Mouse (Mus musculus) MEL (cell line): ENCODE measurements around the gene Bmp8b. TPM values are rescaled to one million over a fixed set of nuclear protein-coding genes. Genes with fewer than 3 reads are reported as not detected.

ENCODE experiments used
- DNase-seq: peaks from one replicate; pipeline ENCODE4 v3.0.0; 2011; ENCODE audit warnings: low read depth, low spot score
- H3K27ac ChIP-seq: 2 replicates; pipeline ENCODE4 v1.5.1; 2012; ENCODE audit warnings: low read depth, mild to moderate bottlenecking, control low read depth, low read length, moderate library complexity; ENCODE audit not compliant: control insufficient read depth
- H3K27me3 ChIP-seq, 2 experiments: fragments of 150-350 bp in 1 of 2; sonication (generic) in 1 of 2; 2 replicates each; pipeline ENCODE4 v1.6.1; 2012; ENCODE audit warnings: low read length in 2 of 2, mild to moderate bottlenecking in 2 of 2, improper control_type of control experiment in 1 of 2, moderate library complexity in 1 of 2; ENCODE audit not compliant: insufficient read depth in 2 of 2, control insufficient read depth in 1 of 2
- H3K36me3 ChIP-seq, 2 experiments: 2 replicates each; pipeline ENCODE4 v1.6.1; 2012 to 2014; ENCODE audit warnings: low read length in 2 of 2, improper control_type of control experiment in 1 of 2, inconsistent platforms in 1 of 2, mild to moderate bottlenecking in 1 of 2; ENCODE audit not compliant: insufficient read depth in 2 of 2, control insufficient read depth in 1 of 2
- H3K4me1 ChIP-seq, 2 experiments: fragments of 150-350 bp in 1 of 2; sonication (generic) in 1 of 2; 2 replicates each; pipeline ENCODE4 v1.6.1; 2012; ENCODE audit warnings: low read length in 2 of 2, improper control_type of control experiment in 1 of 2, mild to moderate bottlenecking in 1 of 2; ENCODE audit not compliant: insufficient read depth in 2 of 2, control insufficient read depth in 1 of 2
- H3K4me3 ChIP-seq, 2 experiments: fragments of 150-350 bp in 1 of 2; sonication (generic) in 1 of 2; 2 replicates each; pipeline ENCODE4 v1.5.1; 2012; ENCODE audit warnings: low read depth in 2 of 2, low read length in 2 of 2, mild to moderate bottlenecking in 2 of 2, moderate library complexity in 2 of 2, control low read depth in 1 of 2, improper control_type of control experiment in 1 of 2; ENCODE audit not compliant: control insufficient read depth in 1 of 2, insufficient read depth in 1 of 2
- H3K79me2 ChIP-seq: 2 replicates; pipeline ENCODE4 v1.6.1; 2012; ENCODE audit warnings: mild to moderate bottlenecking, low read length, moderate library complexity; ENCODE audit not compliant: control insufficient read depth, poor library complexity, insufficient read depth
- H3K9ac ChIP-seq: 2 replicates; pipeline ENCODE4 v1.6.1; 2012; ENCODE audit warnings: low read depth, mild to moderate bottlenecking, control low read depth, low read length, moderate library complexity; ENCODE audit not compliant: control insufficient read depth, poor library complexity, severe bottlenecking
- H3K9me3 ChIP-seq: fragments of 150-350 bp; sonication (generic); replicated peaks from 2 replicates; pipeline ENCODE4 v1.6.1; 2012; ENCODE audit warnings: mild to moderate bottlenecking, low read length, improper control_type of control experiment, moderate library complexity; ENCODE audit not compliant: insufficient read depth
- CHD1 ChIP-seq: IDR thresholded peaks from 2 replicates; pipeline ENCODE4 v1.6.1; 2012; ENCODE audit warnings: low read depth, mild to moderate bottlenecking, inconsistent platforms, low read length, improper control_type of control experiment
- CHD2 ChIP-seq: IDR thresholded peaks from 2 replicates; pipeline ENCODE4 v1.6.1; 2011; ENCODE audit warnings: low read length, improper control_type of control experiment
- E2F4 ChIP-seq: IDR thresholded peaks from 2 replicates; pipeline ENCODE4 v1.6.1; 2011; ENCODE audit warnings: low read depth, low read length, improper control_type of control experiment, borderline replicate concordance
- EP300 ChIP-seq, 2 experiments: IDR thresholded peaks; 2 replicates each; pipeline ENCODE4 v1.6.1; 2011; ENCODE audit warnings: improper control_type of control experiment in 2 of 2, low read length in 2 of 2, low read depth in 1 of 2, mild to moderate bottlenecking in 1 of 2
- GABPA ChIP-seq: IDR thresholded peaks from 2 replicates; pipeline ENCODE4 v1.6.1; 2012; ENCODE audit warnings: low read depth, mild to moderate bottlenecking, inconsistent platforms, low read length, improper control_type of control experiment, moderate library complexity
- GATA1 ChIP-seq: IDR thresholded peaks from 2 replicates; pipeline ENCODE4 v1.6.1; 2011; ENCODE audit warnings: low read depth, low read length, improper control_type of control experiment
- HCFC1 ChIP-seq: IDR thresholded peaks from 2 replicates; pipeline ENCODE4 v1.6.1; 2012; ENCODE audit warnings: low read depth, mild to moderate bottlenecking, inconsistent platforms, low read length, improper control_type of control experiment, moderate library complexity
- MAFK ChIP-seq: IDR thresholded peaks from 2 replicates; pipeline ENCODE4 v1.6.1; 2011; ENCODE audit warnings: low read depth, mild to moderate bottlenecking, low read length, improper control_type of control experiment, borderline replicate concordance
- MAX ChIP-seq: IDR thresholded peaks from 2 replicates; pipeline ENCODE4 v1.6.1; 2011; ENCODE audit warnings: low read length, improper control_type of control experiment
- MEF2A ChIP-seq: IDR thresholded peaks from 2 replicates; pipeline ENCODE4 v1.6.1; 2014; ENCODE audit warnings: low read depth, mild to moderate bottlenecking, inconsistent platforms, low read length, improper control_type of control experiment; ENCODE audit not compliant: poor library complexity, insufficient replicate concordance, severe bottlenecking; ENCODE audit errors: extremely low read depth
- MXI1 ChIP-seq: IDR thresholded peaks from 2 replicates; pipeline ENCODE4 v1.6.1; 2011; ENCODE audit warnings: mild to moderate bottlenecking, low read depth, low read length, improper control_type of control experiment
- MYB ChIP-seq: IDR thresholded peaks from 2 replicates; pipeline ENCODE4 v1.6.1; 2011; ENCODE audit warnings: mild to moderate bottlenecking, low read depth, low read length, improper control_type of control experiment
- MYC ChIP-seq: IDR thresholded peaks from 2 replicates; pipeline ENCODE4 v1.6.1; 2011; ENCODE audit warnings: low read depth, mild to moderate bottlenecking, low read length, improper control_type of control experiment, moderate library complexity
- POLR2A ChIP-seq, 2 experiments: IDR thresholded peaks; 2 replicates each; pipeline ENCODE4 v1.6.1; 2011 to 2012; ENCODE audit warnings: low read length in 2 of 2, mild to moderate bottlenecking in 2 of 2, control low read depth in 1 of 2, improper control_type of control experiment in 1 of 2, low read depth in 1 of 2, moderate library complexity in 1 of 2; ENCODE audit not compliant: control insufficient read depth in 1 of 2, insufficient read depth in 1 of 2, poor library complexity in 1 of 2
- RAD21 ChIP-seq: IDR thresholded peaks from 2 replicates; pipeline ENCODE4 v1.6.1; 2011; ENCODE audit warnings: mild to moderate bottlenecking, low read depth, low read length, improper control_type of control experiment
- SIN3A ChIP-seq: IDR thresholded peaks from 2 replicates; pipeline ENCODE4 v1.6.1; 2012; ENCODE audit warnings: low read length, improper control_type of control experiment, inconsistent platforms
- SMC3 ChIP-seq: IDR thresholded peaks from 2 replicates; pipeline ENCODE4 v1.6.1; 2011; ENCODE audit warnings: low read depth, low read length, improper control_type of control experiment
- TAL1 ChIP-seq: IDR thresholded peaks from 2 replicates; pipeline ENCODE4 v1.6.1; 2012; ENCODE audit warnings: mild to moderate bottlenecking, inconsistent platforms, low read length, moderate library complexity, mixed read lengths
- TBP ChIP-seq: IDR thresholded peaks from 2 replicates; pipeline ENCODE4 v1.8.0; 2011; ENCODE audit warnings: low read depth, low read length, improper control_type of control experiment
- ZC3H11A ChIP-seq: IDR thresholded peaks from 2 replicates; pipeline ENCODE4 v1.6.1; 2012; ENCODE audit warnings: low read depth, mild to moderate bottlenecking, inconsistent platforms, low read length, improper control_type of control experiment
- ZMIZ1 ChIP-seq: IDR thresholded peaks from 2 replicates; pipeline ENCODE4 v1.6.1; 2012; ENCODE audit warnings: low read depth, mild to moderate bottlenecking, inconsistent platforms, low read length, improper control_type of control experiment, moderate library complexity
- ZNF384 ChIP-seq: IDR thresholded peaks from 2 replicates; pipeline ENCODE4 v1.6.1; 2012; ENCODE audit warnings: low read depth, mild to moderate bottlenecking, inconsistent platforms, low read length, improper control_type of control experiment
- polyA plus RNA-seq, 2 experiments: library from polyadenylated mRNA; stranded (reverse) in 1 of 2; unstranded in 1 of 2; fragments of >175 nt in 1 of 2; fragments of >200 nt in 1 of 2; gene quantifications; 2 replicates each; pipeline versions ENCODE4 v1.2.1 to v1.2.4; 2012; ENCODE audit warnings: low replicate concordance in 2 of 2, low read depth in 1 of 2; ENCODE audit not compliant: insufficient read length in 2 of 2, insufficient read depth in 1 of 2, missing spikeins in 1 of 2
- total RNA-seq: library from RNA; depleted of rRNA; stranded (reverse); fragments of 300-350 nt; gene quantifications from 2 replicates; pipeline ENCODE4 v1.2.3, GENCODE M21; 2012

Bmp8b gene
- total and polyA plus RNA-seq, 3 experiments: 0.06 to 0.08 TPM; not detected in 1

DNA sequence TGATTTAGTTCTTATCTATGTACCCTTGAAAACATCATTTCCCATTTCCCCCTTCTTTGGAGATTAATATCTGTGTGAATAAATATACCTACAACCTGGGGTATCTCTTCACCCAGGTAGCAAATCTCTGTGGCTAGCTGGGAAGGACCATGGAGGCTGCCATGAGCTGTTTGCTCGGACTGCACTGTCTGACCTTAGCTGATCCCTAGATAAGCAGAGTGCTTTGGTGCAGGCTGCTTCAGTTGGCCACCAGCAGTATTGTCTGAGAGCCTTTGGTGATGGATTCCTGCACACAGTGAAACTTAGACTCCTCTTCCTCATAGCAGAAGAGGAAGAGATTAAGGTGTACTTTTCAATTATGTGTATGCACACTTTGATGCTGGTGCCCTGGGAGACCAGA lies 47.0 kb upstream of the Bmp8b start:
- no peak overlapping the region for H3K4me3 ChIP-seq
- H3K36me3 ChIP-seq: peaks cover 0 to 10% of the 10 kb centered on the region in 2 experiments; a peak in 2 of 4 replicates
- H3K9me3 ChIP-seq: no peaks in the 10 kb centered on the region
- no peaks in the 10 kb centered on the region for H3K27me3 ChIP-seq
- no peak for DNase-seq
- no peak overlapping the region for H3K9ac ChIP-seq
- TF ChIP-seq SIN3A (no peak), ZMIZ1 (no peak), MXI1 (no peak), HCFC1 (no peak)
- H3K79me2 ChIP-seq: no peaks in the 10 kb centered on the region
- no peak overlapping the region for H3K27ac ChIP-seq
- H3K4me1 ChIP-seq: no peaks in the 10 kb centered on the region

- H3K9ac ChIP-seq: no peak overlapping the region
- no peaks in the 10 kb centered on the region for H3K9me3 ChIP-seq
- no peak for DNase-seq
- H3K27me3 ChIP-seq: no peaks in the 10 kb centered on the region
- H3K4me1 ChIP-seq: no peaks in the 10 kb centered on the region
- TF ChIP-seq TBP (no peak), GATA1 (no peak), ZC3H11A (no peak), TAL1 (no peak), CHD2 (no peak), MXI1 (no peak), MYB (no peak), E2F4 (no peak), RAD21 (no peak), MYC (no peak), MAX (no peak), CHD1 (no peak), GABPA (no peak), POLR2A (IDR thresholded peaks at IDR 0.05; ENCODE audit: control insufficient read depth in 1 of 2, insufficient read depth in 1 of 2, low read depth in 1 of 2, low read length in 2 of 2, poor library complexity in 1 of 2) (no peak), MEF2A (no peak), ZNF384 (no peak), SIN3A (no peak), EP300 (IDR thresholded peaks at IDR 0.05; ENCODE audit: low read depth in 1 of 2, low read length in 2 of 2) (no peak), MAFK (no peak), SMC3 (no peak)
- TF ChIP-seq, all 39 proteins: peak for 0
- no peak overlapping the region for H3K27ac ChIP-seq
- H3K36me3 ChIP-seq: no peaks in the 10 kb centered on the region
- no peak overlapping the region for H3K4me3 ChIP-seq
- H3K79me2 ChIP-seq: no peaks in the 10 kb centered on the region
Observed at GRCm38 (mm10) chr4:123061744-123062143, 43.2 kb upstream of the Bmp8b start.
